Mouse (Mus musculus): ENCODE measurements around the gene Rab4a. TPM values are rescaled to one million over a fixed set of nuclear protein-coding genes. Genes with fewer than 3 reads are reported as not detected.
A peak's percentile ranks its signal among the peaks of the same experiment; 100 is the strongest.

Gene Rab4a
- polyA plus RNA-seq, 1 experiment from 2014 or later = 64.0 TPM

DNA sequence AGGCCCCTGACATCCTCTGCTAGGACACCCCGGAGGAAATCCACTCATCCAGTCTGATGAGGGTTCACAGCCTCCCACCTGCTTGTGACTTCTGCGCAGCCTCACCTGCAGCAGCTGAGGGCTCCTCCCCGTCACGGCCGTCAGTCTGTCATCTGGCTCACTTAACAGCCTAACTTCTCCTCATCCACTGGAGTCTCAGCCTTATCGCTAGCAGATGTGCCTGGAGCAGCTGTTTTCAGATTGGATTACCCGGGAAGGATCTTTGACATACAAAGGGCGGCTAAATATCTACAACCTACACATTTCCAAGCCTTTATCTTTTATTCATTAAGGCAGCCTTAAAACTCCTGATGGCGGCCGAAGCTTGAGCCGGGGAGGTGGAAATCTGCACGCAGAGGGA, 32.3 kb upstream of the Rab4a start:
- Histone ChIP-seq H3K27me3 (no peaks in the 10 kb centered on the region), H3K4me3 (replicated peaks) (no peak overlapping the region), H3K9ac (replicated peaks) (0 out of 2 replicates have a peak overlapping the region, but pooled peaks have one; percentile 7), H3K4me1 (replicated peaks) (peaks cover 25% of the 10 kb centered on the region), H3K4me2 (replicated peaks) (no peak overlapping the region), H3K27ac (peak overlapping the region; percentile 41; the same call in 1 of the 2 replicates), H3K9me3 (no peaks in the 10 kb centered on the region), H3K36me3 (no peaks in the 10 kb centered on the region)
- 51% methylated on average over 12 of the region's 12 CpGs for WGBS
- ATAC-seq = peak; percentile 18; the same call in 1 of the 2 replicates

DNA sequence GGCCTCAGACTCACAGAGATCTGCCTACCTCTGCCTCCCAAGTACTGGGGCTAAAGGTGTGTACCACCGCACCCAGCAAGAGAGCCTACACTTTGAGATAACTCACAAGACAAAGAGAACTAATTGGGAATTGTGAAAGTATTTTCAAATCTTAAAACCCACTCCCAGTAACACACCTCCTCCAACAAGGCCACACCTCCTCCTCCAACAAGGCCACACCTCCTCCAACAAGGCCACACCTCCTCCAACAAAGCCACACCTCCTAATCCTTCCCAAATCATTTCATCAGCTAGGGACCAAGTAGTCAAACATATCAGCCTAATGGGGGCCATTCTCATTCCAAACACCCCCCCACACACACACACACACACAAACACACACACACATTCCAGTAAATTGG, 31.3 kb upstream of the Rab4a start:
- no peak for ATAC-seq
- 94% methylated on average over 1 of the region's 1 CpGs for WGBS
- peaks cover 22% of the 10 kb centered on the region for H3K4me1 ChIP-seq (replicated peaks)
- H3K4me2 ChIP-seq (replicated peaks) = no peak overlapping the region
- no peaks in the 10 kb centered on the region for H3K9me3 ChIP-seq
- H3K36me3 ChIP-seq = no peaks in the 10 kb centered on the region
- no peak overlapping the region for H3K27ac ChIP-seq
- no peaks in the 10 kb centered on the region for H3K27me3 ChIP-seq
- H3K9ac ChIP-seq (replicated peaks) = no peak overlapping the region
- no peak overlapping the region for H3K4me3 ChIP-seq (replicated peaks)

DNA sequence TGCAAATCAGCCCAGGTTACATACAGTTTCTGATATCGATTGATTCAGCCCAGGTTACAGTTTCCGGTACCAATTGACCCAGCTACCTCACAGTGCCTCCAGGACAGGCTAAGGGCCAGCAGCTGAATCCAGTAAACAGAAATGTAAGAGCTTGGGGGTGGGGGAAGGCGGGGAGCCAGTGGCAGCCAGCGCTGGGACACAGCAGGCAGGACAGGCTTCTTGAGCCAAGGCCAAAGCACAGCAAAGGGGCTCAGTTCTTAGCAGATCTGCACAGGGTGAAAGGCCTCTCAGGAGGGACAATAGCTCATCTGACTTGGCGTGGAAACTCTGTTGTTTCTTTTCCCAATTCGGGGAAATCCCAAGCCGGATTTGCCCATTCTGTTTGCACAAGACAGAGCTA, 28.5 kb upstream of the Rab4a start:
- Histone ChIP-seq H3K9ac (replicated peaks) (no peak overlapping the region; the same call in 1 of the 2 replicates), H3K4me2 (replicated peaks) (no peak overlapping the region), H3K27me3 (no peaks in the 10 kb centered on the region), H3K9me3 (no peaks in the 10 kb centered on the region), H3K4me3 (replicated peaks) (no peak overlapping the region), H3K36me3 (no peaks in the 10 kb centered on the region), H3K27ac (0 out of 2 replicates have a peak overlapping the region, but pooled peaks have one; percentile 25), H3K4me1 (replicated peaks) (peaks cover 30% of the 10 kb centered on the region)
- WGBS = 33% methylated on average over 7 of the region's 7 CpGs
- no peak for ATAC-seq

DNA sequence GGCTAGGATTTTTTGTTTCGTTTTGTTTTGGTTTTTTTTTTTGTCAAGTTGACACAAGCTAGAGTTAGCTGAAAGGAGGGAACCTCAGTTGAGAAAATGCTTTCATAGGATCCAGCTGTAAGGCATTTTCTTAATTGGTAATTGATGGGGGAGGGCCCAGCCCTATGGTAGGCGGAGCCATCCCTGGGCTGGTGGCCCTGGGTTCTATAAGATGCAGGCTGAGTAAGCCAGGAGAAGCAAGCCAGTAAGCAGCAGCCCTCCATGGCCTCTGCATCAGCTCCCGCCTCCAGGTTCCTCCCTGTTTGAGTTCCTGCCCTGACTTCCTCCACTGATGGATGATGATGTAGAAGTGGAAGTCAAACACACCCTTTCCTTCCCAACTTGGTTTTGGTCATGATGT, 25.3 kb upstream of the Rab4a start:
- WGBS = 79% methylated on average over 3 of the region's 3 CpGs

DNA sequence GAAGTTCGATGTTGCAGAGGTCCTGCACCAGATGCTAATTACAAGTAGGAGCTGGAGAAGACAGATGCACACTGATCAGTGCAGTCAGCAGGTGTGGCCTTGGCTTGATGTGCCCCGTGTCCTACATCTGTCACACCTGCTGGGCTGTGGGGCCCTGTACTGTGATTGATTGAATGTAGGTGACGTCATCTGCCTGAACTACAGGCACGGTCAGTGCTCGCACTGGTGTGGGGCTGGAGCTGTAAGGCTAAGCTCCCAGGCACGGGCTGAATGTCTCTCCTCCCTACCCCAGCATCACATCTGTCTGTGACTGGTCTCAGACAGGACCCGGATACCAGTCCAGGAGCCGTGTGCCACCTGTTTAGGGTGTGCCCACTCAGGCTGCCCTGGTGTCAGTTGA, 24.5 kb upstream of the Rab4a start:
- Histone ChIP-seq H3K9ac (replicated peaks) (no peak overlapping the region; the same call in 1 of the 2 replicates), H3K27me3 (0 out of 2 replicates have a peak, but pooled peaks cover 3% of the 10 kb centered on the region), H3K36me3 (no peaks in the 10 kb centered on the region), H3K27ac (no peak overlapping the region), H3K4me3 (replicated peaks) (no peak overlapping the region), H3K4me2 (replicated peaks) (no peak overlapping the region), H3K9me3 (no peaks in the 10 kb centered on the region), H3K4me1 (replicated peaks) (peaks cover 22% of the 10 kb centered on the region)
- WGBS = 71% methylated on average over 8 of the region's 8 CpGs
- ATAC-seq = no peak

More for the DNA sequence above, 25.3 kb upstream of the Rab4a start:
- H3K36me3 ChIP-seq = no peaks in the 10 kb centered on the region
- H3K9me3 ChIP-seq = no peaks in the 10 kb centered on the region
- no peak for ATAC-seq
- no peak overlapping the region for H3K9ac ChIP-seq (replicated peaks)
- no peak overlapping the region for H3K27ac ChIP-seq
- H3K4me2 ChIP-seq (replicated peaks) = no peak overlapping the region
- 0 out of 2 replicates have a peak, but pooled peaks cover under 1% of the 10 kb centered on the region for H3K27me3 ChIP-seq
- no peak overlapping the region for H3K4me3 ChIP-seq (replicated peaks)
- peaks cover 22% of the 10 kb centered on the region for H3K4me1 ChIP-seq (replicated peaks)

DNA sequence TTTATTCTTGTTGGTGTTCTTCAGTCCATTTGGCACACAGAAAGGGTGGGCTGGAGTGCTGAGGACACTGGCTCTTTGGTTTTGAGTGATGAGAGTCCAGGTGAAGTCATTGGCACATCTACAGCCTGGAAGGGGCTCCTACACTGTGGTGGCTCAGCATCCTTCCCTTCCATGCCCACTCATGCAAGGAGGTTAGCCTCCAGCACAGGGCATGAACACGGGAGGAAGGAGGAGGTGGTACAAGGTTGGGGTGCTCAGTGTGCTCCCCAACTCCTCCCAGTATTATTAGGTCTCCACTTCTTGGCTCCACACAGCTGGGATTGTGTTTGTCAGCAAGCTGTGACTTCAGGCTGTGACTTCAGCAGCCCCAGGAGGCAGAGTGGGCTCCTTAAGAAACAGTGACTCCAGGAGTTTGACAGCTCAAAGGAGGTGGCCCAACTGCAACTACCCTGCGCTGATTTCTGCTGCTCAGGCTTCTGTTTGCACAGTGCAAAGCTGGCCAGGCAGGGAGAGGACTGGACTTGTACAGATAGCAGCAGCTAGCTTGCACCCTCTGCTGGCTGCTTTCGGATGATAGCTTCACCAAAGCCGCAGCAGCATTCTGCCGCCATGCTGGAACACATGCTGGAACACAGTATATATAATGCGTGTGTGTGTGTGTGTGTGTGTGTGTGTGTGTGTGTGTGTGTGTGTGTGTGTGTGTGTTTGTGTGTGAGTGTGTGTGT, 22.1 kb upstream of the Rab4a start:
- Histone ChIP-seq H3K4me1 (replicated peaks) (peaks cover 12% of the 10 kb centered on the region), H3K9me3 (no peaks in the 10 kb centered on the region), H3K36me3 (no peaks in the 10 kb centered on the region), H3K4me3 (replicated peaks) (no peak overlapping the region), H3K27ac (no peak overlapping the region), H3K27me3 (0 out of 2 replicates have a peak, but pooled peaks cover 3% of the 10 kb centered on the region), H3K9ac (replicated peaks) (no peak overlapping the region), H3K4me2 (replicated peaks) (no peak overlapping the region)
- ATAC-seq = peak; percentile 95
- 7% methylated on average over 6 of the region's 6 CpGs for WGBS

DNA sequence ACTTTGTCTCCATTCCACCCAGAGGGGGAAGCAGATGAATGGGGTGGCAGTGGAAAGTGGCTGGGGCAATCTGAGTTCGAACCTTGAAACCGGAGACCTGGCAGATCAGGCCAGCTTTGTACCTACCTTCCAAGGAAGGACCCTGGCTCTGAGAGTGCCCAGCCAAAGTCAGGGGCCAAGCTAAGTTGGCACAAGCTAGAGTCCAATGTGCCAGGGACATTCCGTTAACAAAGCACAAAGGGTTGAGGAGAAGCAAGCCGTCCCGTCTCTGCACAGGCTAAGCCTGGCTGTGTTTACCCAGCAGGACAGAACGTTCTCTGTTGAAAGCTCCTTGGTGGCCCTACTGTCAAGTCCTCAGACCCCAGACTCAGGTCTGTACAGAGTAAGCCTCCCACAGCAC, 19.6 kb upstream of the Rab4a start:
- peaks cover 7% of the 10 kb centered on the region for H3K4me1 ChIP-seq (replicated peaks)
- no peak overlapping the region for H3K9ac ChIP-seq (replicated peaks)
- WGBS = 76% methylated on average over 6 of the region's 6 CpGs
- H3K9me3 ChIP-seq = no peaks in the 10 kb centered on the region
- H3K4me2 ChIP-seq (replicated peaks) = no peak overlapping the region
- H3K27ac ChIP-seq = no peak overlapping the region
- no peak for ATAC-seq
- no peaks in the 10 kb centered on the region for H3K36me3 ChIP-seq
- H3K27me3 ChIP-seq = 0 out of 2 replicates have a peak, but pooled peaks cover 3% of the 10 kb centered on the region
- no peak overlapping the region for H3K4me3 ChIP-seq (replicated peaks)

DNA sequence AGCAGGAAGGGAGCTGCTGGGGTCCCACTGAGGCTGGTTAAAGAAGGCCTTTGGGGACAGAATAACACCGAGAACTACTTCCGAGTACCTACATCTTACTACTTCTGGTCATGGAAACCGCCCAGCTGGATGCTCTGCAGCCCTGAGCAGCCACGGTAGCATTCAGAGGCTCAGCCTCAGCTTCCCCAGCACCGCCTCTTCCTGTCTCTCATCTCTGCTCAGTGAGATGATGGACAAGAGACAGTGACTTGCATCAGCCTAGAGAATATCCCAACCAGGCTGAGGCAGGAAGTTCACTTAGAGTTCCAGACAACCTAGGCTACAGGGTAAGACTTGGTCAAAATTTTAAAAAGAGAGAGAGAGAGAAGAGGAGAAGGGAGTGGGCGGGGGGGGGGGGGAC, 19.1 kb upstream of the Rab4a start:
- no peak overlapping the region for H3K4me3 ChIP-seq (replicated peaks)
- no peak overlapping the region for H3K4me2 ChIP-seq (replicated peaks)
- H3K9ac ChIP-seq (replicated peaks) = no peak overlapping the region
- H3K27me3 ChIP-seq = 0 out of 2 replicates have a peak, but pooled peaks cover 3% of the 10 kb centered on the region
- no peak overlapping the region for H3K27ac ChIP-seq
- 74% methylated on average over 6 of the region's 6 CpGs for WGBS
- no peak for ATAC-seq
- no peaks in the 10 kb centered on the region for H3K36me3 ChIP-seq
- no peaks in the 10 kb centered on the region for H3K9me3 ChIP-seq
- peaks cover 7% of the 10 kb centered on the region for H3K4me1 ChIP-seq (replicated peaks)

DNA sequence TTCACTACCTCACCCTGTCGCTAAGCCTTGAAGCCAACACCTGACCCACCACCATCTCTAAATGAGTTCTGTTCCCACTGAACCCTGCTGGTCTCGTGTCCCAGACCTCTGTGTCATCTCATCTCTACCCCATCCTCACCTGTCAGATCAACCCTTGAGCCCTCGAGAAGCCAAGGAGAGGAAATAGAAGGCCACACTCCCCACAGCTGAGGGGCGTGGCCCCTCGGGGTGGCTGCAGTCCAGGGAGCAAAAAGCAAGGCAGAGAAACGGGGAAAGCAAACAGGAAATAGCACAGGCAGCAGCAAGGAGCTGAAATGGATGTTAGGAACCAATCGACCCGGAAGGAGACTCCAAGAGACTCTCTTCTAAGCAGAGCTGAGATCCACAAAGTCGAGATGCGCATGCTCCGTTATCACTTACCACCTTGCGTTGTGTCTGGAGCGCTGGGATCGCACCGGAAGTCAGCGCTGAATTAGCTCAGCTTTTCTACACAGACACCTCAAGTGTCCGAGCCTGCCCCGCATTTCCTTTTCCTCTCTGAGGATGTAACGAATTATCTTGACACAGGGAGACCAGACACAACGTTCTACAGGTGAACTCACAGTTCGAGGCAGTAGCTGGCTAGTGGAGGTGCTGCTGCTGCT, 18.4 kb upstream of the Rab4a start:
- Histone ChIP-seq H3K36me3 (no peaks in the 10 kb centered on the region), H3K4me1 (replicated peaks) (peaks cover 11% of the 10 kb centered on the region), H3K4me3 (replicated peaks) (no peak overlapping the region), H3K27ac (no peak overlapping the region), H3K27me3 (0 out of 2 replicates have a peak, but pooled peaks cover 3% of the 10 kb centered on the region), H3K4me2 (replicated peaks) (no peak overlapping the region), H3K9me3 (no peaks in the 10 kb centered on the region), H3K9ac (replicated peaks) (no peak overlapping the region)
- no peak for ATAC-seq
- WGBS = 62% methylated on average over 21 of the region's 21 CpGs

DNA sequence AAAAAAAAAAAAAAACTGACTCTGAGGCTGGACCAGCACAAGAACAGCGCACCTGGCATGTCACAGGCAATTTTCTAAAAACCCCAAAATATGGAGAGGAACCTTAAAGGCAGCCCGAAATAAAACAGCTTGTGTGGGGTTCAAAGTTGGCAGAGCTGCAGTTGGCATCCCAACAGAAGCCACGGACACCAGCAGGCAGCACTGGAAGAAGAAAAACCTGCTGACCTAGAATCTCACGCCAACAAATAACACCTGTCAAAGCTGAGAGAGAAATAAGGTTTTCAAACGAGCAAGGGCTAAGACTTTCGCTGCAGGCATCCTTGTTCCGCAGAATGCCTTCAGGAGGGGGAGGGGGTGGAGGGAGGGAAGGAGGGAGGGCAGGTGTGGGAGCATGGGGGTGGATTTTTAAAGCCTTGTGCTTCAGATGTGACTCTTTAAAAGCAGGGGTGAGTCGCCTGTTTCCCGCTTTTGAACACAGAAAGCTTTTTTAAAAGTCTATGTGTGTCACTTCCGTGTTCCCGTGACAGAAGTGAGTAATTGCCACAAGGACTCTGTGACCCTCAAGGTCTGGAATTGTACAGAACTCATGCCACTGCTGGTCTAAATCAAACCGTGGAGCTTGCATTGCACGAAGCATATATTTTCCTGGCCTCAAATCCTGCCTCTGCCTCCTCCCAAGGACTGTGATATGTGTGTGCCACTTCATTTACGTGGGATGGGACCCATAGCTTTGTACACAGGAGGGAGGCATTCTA, 17.2 kb upstream of the Rab4a start:
- H3K4me2 ChIP-seq (replicated peaks) = no peak overlapping the region
- H3K9me3 ChIP-seq = no peaks in the 10 kb centered on the region
- no peak overlapping the region for H3K27ac ChIP-seq
- 59% methylated on average over 14 of the region's 14 CpGs for WGBS
- H3K4me3 ChIP-seq (replicated peaks) = no peak overlapping the region
- H3K4me1 ChIP-seq (replicated peaks) = peaks cover 10% of the 10 kb centered on the region
- no peak overlapping the region for H3K9ac ChIP-seq (replicated peaks)
- 0 out of 2 replicates have a peak, but pooled peaks cover 3% of the 10 kb centered on the region for H3K27me3 ChIP-seq
- H3K36me3 ChIP-seq = no peaks in the 10 kb centered on the region
- no peak for ATAC-seq

DNA sequence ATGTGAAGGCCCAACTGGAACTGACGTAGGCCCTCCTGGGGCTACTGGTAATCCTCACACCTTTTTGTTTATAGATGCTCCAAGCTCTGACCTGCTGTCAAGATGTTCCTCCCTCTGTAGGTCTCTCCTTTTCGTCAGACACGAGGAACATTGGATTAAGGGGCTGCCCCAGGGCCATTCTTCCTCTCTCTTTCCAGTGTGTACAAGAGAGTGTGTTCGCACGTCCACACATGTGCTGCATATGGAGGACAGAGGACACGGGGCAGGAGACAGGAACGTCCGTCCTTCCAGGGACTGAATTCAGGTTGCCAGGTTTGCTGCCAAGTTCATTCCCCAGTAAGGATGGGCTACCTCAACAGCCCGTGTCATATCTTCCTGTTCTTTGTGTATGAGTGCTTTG, 16.3 kb upstream of the Rab4a start:
- Histone ChIP-seq H3K9ac (replicated peaks) (no peak overlapping the region), H3K36me3 (no peaks in the 10 kb centered on the region), H3K27ac (no peak overlapping the region), H3K27me3 (0 out of 2 replicates have a peak, but pooled peaks cover 3% of the 10 kb centered on the region), H3K4me3 (replicated peaks) (no peak overlapping the region), H3K4me1 (replicated peaks) (peaks cover 7% of the 10 kb centered on the region; the same call in 1 of the 2 replicates), H3K9me3 (no peaks in the 10 kb centered on the region), H3K4me2 (replicated peaks) (no peak overlapping the region)
- WGBS = 72% methylated on average over 9 of the region's 9 CpGs
- ATAC-seq = no peak

DNA sequence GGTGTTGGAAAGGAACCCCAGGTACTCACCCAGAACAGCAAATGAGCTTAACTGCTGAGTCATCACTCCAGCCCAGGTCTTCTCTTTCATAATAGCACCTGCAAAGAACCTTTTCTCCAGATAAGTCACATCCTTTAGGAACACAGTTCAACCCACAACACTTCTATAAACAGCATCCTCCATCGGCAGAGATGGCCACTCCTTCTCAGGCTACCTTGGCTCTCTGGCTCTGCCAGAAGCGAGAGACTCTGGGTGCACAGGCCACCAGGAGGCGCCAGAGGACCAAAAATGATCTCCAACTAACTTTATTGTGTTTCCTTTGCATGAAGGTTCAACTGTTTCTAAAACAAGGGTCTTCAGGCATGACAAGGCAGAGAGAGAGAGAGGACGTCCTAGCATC, 15.8 kb upstream of the Rab4a start:
- 0% methylated on average over 4 of the region's 4 CpGs for WGBS
- no peak overlapping the region for H3K9ac ChIP-seq (replicated peaks)
- H3K27me3 ChIP-seq = 0 out of 2 replicates have a peak, but pooled peaks cover 3% of the 10 kb centered on the region
- H3K9me3 ChIP-seq = no peaks in the 10 kb centered on the region
- H3K4me2 ChIP-seq (replicated peaks) = no peak overlapping the region
- H3K4me1 ChIP-seq (replicated peaks) = peaks cover 7% of the 10 kb centered on the region; the same call in 1 of the 2 replicates
- ATAC-seq = 0 out of 2 replicates have a peak, but pooled peaks have one; percentile 24
- H3K27ac ChIP-seq = no peak overlapping the region
- H3K36me3 ChIP-seq = no peaks in the 10 kb centered on the region
- no peak overlapping the region for H3K4me3 ChIP-seq (replicated peaks)
